Mouse (Mus musculus): ENCODE measurements around the gene Gm49711.

- no peak for TF ChIP-seq CTCF (IDR thresholded peaks at IDR 0.05; ENCODE audit: low read depth, low read length)
- no peak for TF ChIP-seq TAL1 (conservative IDR thresholded peaks at IDR 0.05; ENCODE audit: low read depth, low read length)
- TF ChIP-seq GATA1 (IDR thresholded peaks at IDR 0.05; ENCODE audit: borderline replicate concordance, low read length), result no peak
- no peak for TF ChIP-seq POLR2AphosphoS5 (IDR thresholded peaks at IDR 0.05; ENCODE audit: insufficient replicate concordance, low read depth, low read length)
These were observed 117.9 kb downstream of the Gm49711 start for GRCm38 (mm10) chr16:92176052-92176451.

All from G1E (cell line).